Mouse (Mus musculus): ENCODE data around the gene Pigr. TPM values are rescaled to one million over a fixed set of nuclear protein-coding genes. Genes with fewer than 3 reads are reported as not detected.

Gene Pigr
- total RNA-seq, 2 experiments from 2014 or later = not detected

DNA sequence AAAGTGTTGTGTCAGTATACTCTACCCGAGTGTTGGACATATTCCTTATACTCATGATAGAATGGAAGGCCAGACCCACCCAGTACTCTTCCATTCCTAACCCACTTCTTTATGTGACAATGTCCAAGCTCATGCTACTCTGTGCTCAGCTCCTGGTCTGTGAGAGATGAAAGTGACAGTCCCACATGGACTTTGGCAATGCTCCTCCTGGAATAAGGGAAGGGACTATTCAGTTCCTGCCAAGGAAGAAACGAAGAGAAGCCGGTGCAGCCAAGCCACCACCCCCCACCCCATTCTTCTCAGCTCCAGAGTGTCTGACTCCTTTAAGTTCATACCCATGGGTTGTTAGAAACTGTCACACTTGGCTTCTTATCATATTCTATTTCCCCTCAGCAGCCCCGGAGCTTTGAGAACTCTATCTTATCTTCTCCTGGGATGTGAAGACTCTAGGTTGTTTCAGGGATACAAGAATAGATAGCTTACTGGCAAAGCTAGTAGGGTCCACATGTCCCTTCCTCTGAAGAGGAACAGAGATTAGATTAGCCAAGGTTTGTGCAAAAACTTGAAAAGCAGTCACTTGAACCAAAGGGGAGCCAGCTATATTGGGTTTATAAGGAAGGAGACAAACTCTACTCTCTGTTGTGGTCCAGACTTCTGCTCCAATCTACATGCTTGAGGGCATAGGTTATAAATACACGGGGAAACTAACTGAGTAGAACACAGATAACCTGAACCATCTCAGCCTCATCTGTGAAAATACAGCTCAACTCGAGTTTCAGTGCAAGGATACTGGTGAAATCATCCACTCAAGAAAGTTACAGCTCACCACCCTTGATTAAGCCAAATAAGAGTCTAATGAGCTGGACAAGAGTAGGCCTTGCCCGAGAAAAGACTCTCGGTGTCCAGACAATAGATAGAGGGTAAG is 3.7 kb downstream of the Pigr start:
- no peak for DNase-seq

DNA sequence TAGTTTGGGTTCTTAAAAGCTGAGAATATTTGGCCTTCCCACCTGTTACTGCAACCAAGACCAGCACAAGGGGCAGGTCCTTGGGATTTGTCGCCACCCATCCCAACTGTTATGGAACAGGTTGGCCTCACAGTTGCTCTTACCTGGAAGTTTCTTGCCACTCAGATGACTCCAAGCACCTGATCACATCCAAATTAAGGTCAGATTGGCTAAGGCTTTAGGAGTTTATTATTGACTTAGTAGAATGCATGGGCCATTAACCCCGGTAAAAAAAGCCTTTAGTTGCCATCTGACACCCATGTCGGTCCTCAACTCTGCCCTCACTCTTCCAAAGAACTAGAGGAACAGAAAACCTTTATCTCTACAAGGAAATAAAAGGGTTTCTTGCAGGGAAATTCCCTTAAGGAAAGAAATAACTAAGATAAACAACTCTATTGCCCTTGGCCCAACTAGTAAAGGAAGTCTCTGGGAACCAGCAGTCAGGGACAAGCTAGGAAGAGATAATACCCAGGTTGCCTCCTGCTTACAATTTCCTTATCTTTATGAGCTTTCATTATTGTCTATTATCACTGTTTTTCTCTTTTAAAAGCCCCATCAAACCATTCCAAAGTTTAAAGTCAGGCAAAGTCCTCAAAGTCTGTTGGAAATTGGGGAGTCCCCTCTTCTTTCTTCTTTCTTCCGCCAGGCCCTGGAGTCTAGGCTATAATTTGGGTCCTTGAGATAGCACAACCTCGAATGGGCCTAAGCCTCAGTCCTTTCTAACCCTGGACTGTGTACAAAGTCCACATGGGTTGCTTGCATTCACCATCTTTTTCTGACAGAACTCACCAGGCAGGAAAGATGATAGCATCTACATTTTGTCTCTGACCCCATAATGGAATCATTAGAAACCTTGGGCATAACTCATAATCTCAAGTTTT is 6.0 kb downstream of the Pigr start:
- DNase-seq = no peak

DNA sequence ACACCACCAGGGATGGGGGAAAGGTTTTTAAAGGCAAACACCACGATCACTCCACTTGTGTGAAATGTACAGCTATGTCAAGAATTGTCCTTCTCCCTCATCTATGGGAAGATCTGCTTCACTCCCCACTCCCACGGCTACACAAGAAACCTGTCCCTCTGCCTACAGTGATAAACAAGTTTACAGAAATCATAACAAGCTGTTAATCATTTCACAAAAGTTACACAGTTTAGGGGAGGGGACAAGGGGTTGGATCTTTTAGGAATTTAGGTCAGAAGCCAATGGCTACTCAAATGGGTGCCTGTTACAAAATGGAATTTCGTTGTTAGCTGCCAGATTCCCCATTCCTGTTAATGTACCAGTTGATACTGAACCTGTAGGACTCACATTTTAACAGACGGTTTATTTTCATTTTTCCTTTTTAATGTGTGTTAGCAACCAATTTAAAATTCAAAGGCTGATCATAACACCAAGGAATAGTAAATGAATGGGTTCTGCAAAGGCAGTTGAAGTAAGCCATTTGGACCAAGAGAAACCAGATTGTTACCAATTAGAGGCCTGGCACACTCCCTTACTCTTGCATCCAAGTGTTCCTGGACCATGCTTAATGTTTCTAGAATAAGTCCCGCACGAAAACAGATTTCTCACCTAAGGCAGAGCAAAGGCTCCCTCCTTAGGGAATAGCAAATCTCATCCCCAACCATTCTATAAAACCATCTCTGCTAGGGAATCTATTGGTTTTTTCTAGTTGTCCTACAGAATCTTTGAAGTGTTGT is 8.9 kb downstream of the Pigr start:
- no peak for DNase-seq

DNA sequence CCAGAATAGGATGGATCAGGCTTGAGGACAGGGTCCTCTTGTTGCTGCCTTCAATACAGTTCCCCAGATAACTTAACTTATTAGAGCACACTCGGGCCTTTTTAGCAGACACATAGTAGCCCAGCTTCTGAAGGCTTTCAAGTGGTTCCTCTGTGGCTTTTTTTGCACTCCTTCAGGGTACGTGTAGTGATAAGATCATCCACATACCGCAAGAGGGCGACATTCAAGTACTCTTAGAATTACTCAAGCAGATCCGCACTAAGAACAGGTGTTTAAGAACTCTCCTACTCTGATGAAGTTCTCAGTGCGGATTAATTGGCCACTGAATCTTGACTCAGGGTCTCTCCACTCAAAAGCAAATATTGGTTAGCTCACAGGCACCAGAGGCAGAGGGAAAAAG is 11.8 kb downstream of the Pigr start:
- DNase-seq = no peak

DNA sequence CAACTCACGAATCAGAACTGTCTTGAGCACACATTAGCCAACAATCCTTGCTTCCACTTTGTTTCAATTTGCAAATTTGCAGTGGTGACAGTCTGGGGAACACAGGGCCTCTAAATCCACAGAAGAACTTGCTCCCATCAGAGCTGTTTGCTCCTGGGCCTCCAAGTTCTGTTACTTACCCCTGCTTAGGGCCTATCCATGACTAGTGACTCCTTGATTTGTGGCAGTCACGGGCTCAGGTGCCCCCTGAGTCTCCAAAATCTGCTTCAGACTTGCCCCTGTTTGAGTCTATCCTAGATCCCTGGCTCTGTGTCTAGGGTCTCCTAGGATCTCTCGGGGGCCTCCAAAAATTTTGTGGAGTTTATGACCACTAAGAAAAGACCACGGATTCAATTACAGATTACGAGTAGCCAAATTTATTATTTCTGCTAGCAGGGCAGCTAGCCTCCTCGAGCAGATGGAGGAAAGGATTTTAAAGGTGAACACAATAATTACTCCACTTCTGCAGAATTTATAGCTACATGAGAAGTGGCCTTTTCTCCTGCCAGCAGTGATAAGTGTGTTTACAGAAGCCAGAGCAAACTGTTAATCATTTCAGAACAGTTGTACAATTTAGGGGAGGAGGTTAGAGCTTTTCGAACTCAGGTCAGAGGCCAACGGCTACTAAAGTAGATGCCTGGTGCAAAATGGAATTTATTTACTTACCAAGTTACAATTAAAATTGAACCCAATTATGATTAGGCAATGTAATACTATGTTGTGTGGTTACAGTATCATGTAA is 14.3 kb downstream of the Pigr start:
- no peak for DNase-seq

DNA sequence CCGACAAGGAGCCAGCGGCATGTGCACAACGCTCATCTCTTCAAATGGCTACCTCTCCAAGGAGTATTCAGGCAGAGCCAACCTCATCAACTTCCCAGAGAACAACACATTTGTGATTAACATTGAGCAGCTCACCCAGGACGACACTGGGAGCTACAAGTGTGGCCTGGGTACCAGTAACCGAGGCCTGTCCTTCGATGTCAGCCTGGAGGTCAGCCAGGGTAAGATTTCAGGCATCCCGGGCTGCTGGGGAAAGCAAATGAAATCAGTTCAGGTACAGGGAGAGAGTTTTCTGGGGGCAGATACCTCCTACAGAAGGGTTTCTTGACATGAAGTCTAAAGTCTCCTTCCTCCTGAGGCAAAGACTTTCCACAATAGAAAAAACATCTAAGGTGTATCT is 15.1 kb downstream of the Pigr start:
- no peak for DNase-seq

DNA sequence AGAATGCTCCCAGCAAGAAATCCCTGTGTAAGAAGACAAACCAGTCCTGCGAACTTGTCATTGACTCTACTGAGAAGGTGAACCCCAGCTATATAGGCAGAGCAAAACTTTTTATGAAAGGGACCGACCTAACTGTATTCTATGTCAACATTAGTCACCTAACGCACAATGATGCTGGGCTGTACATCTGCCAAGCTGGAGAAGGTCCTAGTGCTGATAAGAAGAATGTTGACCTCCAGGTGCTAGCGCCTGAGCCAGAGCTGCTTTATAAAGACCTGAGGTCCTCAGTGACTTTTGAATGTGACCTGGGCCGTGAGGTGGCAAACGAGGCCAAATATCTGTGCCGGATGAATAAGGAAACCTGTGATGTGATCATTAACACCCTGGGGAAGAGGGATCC is 18.0 kb downstream of the Pigr start:
- DNase-seq = no peak

DNA sequence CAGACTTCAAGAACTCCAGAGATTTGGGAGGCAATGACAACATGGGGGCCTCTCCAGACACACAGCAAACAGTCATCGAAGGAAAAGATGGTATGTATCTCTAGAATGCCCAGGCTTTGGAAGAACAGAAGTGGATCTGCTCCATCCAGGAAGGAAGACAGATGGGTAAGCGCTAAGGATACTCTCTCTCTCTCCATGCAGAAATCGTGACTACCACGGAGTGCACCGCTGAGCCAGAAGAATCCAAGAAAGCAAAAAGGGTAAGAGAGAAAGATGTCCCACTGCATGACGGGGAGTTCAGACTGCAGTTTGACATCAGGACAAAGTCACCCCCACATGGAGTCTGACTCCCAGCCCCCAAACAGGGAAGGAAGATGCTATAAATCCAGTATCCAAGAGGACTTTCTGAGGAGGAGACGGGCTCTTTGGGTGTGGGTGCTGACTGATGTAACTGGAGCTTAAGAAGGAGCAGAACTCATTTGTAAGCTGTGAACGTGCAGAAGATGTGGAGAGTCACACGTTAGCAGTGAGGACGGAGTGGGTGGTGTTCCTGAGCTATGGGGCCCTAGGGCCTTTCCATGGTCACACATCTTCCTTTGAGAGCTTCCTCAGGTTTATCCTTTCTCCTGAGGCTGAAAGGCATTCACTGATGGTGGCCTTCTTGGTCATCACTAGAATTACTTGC is 23.2 kb downstream of the Pigr start:
- no peak for DNase-seq

DNA sequence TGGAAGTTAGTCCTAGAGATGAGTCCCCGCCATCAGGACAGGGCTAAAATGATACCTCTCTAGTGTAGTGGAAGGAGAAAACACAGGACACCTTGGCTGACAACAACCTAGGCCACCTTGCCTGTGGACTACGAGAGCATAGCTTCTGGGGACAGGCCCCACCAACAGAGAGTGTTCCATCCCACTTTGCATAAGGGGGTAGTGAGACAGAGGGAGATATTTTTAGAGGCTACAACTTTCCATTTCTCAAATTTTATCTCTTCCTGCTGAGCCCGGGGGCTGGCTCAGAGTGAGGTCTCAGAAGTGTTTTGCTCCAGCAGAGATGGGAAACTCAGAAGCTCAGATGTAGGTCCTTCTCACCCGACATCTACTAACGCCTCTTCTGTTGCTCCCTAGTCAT is 23.9 kb downstream of the Pigr start:
- DNase-seq = no peak

DNA sequence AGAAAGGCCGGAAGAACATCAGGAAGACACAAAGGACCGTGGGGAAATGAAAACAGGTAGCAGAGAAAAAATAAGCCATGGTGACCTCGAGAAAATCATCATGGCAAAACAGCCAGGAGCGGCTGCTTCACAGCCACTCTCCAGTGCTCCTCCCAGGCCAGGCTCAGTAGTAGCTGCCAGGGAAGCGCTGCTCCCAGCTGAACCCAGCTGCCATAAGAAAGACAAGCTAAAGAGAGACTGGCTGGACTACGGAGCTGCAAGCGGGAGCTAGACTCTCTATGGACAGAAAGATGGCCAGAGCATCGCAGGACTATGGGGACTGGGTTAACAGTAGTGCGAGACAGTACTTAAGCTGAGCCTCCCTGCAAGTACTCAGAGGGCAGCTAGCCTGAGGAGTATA is 28.3 kb downstream of the Pigr start:
- no peak for DNase-seq

DNA sequence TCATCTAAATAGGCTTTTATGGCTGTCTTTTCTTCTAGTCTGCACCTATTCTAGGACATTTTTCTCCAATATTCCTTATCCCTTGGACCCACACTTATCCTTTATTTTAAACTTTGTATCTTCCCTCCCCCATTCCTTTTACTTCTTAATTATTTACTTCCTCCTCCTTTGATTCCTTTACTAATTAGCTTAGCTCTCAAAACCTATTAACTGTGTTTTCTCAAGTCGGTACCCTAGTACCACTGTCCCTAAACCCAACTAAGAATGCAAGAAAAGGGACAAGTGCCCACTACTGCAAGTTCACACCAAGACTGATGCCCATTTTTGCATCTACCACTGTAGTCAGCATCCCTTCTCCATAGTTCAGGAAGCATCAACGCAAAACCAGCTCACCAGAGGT is 29.2 kb downstream of the Pigr start:
- no peak for DNase-seq

DNA sequence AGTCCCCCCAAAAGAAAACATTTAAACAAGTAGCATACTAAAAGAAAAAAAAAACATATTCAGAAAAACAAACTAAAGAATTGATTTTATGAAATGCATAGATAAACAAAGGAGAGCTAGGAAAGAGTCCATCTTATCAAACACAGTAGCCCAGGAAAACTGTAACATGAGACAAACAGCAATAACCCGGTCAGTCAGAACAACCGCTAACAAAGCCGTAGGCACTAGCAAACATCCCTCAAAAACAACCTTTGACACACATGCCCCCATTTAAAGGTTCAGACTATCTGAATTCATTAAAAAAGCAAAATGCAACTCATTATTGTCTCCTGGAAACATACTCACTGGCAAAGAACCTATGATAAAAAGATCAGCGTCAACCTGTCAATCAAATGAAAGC is 31.0 kb downstream of the Pigr start:
- DNase-seq = no peak

DNA sequence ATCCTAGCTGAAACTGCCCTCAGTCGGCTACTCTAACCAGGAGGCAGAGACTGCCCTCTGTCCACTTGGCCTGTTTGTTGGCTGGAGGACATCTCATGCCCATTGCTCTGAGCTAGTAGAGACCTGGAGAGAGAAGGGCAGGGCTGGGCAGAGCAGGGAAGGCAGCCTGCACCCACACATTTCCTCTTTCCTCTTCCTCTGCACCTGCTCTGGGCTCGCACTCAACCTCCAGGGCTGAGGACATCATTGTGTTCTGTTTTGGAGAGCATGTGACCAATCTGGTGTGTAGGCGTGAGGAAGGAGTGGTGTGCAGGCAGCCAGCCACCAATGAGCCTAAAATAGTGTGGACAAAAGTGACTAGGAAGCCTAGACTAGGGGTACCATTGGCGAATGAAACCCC is 37.8 kb downstream of the Pigr start:
- no peak for DNase-seq

DNA sequence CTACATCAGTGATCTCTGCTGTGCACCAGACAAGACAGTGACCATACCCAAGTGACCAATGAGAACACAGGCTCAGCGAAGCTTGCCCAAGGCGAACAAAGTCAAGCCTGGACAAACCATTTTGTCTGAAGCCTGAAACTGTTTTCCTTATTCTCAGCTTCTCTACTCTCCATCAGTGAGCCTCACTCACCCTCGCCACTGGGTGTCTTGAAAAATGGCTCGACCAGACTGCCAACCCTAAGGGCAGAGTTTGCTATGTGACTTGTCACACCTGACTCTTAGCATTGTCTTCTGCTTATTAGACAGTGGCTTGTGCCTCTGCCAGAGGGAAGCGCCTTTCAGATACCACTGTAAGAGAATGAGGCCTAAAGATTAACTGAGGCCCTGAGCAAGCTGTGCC is 38.3 kb downstream of the Pigr start:
- no peak for DNase-seq

DNA sequence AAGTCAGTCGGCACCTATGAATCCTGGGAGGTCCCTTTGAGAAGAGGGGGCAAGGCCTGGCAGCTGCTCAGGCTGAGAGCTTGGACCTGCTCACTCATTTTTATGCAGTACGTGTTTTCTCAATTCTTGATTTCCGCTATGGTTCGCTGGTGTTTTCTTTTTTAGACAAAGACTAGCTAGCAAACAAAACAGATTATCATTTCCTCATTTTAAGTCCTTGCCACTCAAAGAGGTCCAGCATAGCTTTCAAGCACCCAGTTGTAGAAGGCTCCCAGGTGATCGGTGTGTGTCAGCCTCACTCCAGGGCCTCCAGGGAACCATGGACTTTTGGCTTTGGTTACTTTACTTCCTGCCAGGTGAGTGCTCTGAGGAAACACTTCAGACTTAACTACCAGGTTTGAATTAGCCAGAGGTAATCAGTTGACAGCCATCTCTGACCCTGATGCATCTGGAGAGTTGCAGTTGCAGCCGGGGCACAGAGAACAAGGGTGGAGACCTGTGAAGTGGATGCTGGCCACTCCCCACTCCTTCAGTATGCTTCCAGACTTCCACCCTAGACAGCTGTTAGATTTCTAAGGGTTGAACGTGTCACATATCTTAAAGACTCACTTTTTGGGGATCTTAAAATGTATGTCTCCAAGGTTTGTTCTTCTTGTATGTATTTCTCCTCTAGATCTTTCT is 39.2 kb downstream of the Pigr start, which contains the start of gene Fcmr:
TSS of gene Fcmr (plus strand) at position 129 of the 681 bp plus-strand sequence.
- DNase-seq = no peak

DNA sequence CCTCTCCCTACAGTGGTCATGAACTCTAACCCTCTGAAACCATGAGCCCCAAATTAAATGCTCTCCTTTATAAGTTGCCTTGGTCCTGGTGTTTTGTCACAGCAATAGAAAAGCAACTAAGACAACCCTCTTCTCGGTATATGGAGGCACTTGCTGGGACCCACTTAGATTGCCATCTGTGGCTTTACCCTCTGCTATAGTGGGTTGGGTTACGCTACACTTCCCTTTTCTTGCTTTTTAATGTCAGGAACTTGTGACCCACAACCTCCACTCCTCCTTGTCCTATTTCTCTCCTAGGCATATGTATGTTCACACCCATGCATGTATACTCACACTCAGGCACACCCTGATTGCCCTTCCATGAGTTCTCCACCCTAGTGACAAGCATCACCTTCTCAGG is 46.4 kb downstream of the Pigr start:
- DNase-seq = no peak

DNA sequence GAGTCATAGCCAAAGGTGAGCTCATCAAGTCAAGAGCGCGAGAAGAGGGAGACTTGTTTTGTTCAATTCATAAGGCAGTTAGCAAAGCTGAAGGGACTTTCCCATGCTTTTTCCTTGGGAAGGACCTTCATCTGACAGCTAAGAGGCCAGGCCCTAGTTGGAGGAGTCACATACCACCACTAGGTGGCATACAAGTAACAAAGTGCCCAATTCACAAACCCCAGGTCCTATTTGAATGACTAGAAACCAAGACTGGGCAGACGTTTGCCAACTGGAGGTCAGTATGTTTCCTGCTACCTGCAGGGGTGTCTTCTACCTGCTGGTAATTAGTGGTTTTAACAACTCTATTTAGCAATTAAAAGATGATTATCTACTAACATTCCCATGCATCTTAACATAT is 48.7 kb downstream of the Pigr start:
- DNase-seq = no peak

DNA sequence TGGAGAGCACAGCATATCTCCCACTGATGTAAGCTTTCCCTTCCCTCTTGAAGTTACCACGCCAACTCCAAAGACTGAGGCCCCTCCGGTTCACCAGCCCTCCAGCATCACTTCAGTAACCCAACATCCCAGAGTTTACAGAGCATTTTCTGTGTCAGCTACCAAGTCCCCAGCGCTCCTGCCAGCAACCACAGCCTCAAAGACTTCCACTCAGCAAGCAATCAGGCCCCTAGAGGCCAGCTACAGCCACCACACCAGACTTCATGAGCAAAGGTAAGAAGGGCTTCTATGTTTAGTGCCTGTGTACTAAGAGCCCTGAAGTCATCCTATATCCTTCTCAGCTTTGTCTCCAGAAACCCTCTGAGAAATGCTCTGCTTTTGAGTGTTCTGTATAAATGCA is 49.4 kb downstream of the Pigr start:
- DNase-seq = no peak

DNA sequence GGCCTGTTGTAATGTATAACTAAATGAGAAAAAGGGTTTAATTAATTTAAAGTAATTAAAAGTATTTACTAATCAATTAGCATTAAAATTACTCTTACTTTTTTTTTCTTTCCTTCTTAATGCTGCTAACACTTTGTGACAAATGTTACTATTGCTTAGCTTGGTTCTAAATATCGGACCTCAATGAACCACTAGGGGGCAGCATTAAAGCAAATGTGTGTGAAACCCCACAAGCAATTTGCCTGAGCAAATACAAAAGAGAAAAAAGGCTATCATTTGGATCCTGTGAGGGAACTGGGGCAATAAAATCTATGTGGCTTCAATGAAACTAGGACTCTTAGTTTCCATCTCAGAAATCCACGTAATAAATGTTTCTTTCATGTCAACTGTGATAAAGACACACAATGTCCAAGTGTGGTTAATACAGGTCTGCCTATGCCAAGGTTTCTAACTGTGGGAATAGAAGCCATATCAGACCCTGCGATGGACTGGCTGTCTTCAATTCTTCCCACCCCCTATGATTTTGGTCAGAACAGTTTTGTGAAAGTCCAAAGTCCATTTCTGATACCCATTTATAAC is 50.5 kb downstream of the Pigr start:
- no peak for DNase-seq
